Mouse (Mus musculus): Measurements from ENCODE around the gene Slc10a7. TPM values are rescaled to one million over a fixed set of nuclear protein-coding genes. Genes with fewer than 3 reads are reported as not detected.

The Slc10a7 gene
- polyA plus RNA-seq, 2 experiments, result 3.3 to 4.4 TPM

- no peak for ATAC-seq (ENCODE audit: insufficient read depth)
- DNase-seq (ENCODE audit: low read depth in 3 of 3, low spot score in 3 of 3), result peak in 2 of 3 experiments; percentile 7 to 17
- peaks cover 3% of the 10 kb centered on the region for H3K36me3 ChIP-seq (replicated peaks; ENCODE audit: control insufficient read depth, insufficient read depth, low read depth)
- peak overlapping the region; percentile 88 for H3K9ac ChIP-seq (replicated peaks)
- under 1% methylated on average over 11 of the region's 11 CpGs for WGBS (ENCODE audit: insufficient replicate concordance)
- H3K27me3 ChIP-seq (ENCODE audit: control insufficient read depth, insufficient read depth, low read length), result no peaks in the 10 kb centered on the region
- peak overlapping the region; percentile 89 for H3K27ac ChIP-seq
- peak overlapping the region; percentile 94 to 98 for H3K4me3 ChIP-seq (ENCODE audit: insufficient read depth in 1 of 2, low read depth in 2 of 2, low read length in 2 of 2)
- H3K4me2 ChIP-seq (ENCODE audit: low read depth), result peak overlapping the region; percentile 84
- TF ChIP-seq CTCF (IDR thresholded peaks at IDR 0.05; ENCODE audit: low read depth) (no peak), EP300 (IDR thresholded peaks at IDR 0.05; ENCODE audit: low read depth) (no peak)
- no peaks in the 10 kb centered on the region for H3K9me3 ChIP-seq (ENCODE audit: control insufficient read depth, low read length)
- H3K4me1 ChIP-seq (replicated peaks; ENCODE audit: control insufficient read depth in 2 of 2, insufficient read depth in 2 of 2, low read length in 1 of 2), result peaks cover 7 to 9% of the 10 kb centered on the region in 2 experiments; a peak in 3 of 4 replicates
Measured at GRCm38 (mm10) chr8:78510094-78510493, 948 bp downstream of the Slc10a7 start.

- Histone ChIP-seq H3K4me3 (ENCODE audit: insufficient read depth in 1 of 2, low read depth in 2 of 2, low read length in 2 of 2) (no peak overlapping the region; a peak in 2 of 4 replicates), H3K9ac (replicated peaks) (no peak overlapping the region; the same call in 1 of the 2 replicates), H3K4me2 (ENCODE audit: low read depth) (no peak overlapping the region), H3K27ac (no peak overlapping the region), H3K27me3 (ENCODE audit: control insufficient read depth, insufficient read depth, low read length) (no peaks in the 10 kb centered on the region), H3K9me3 (ENCODE audit: control insufficient read depth, low read length) (no peaks in the 10 kb centered on the region), H3K4me1 (replicated peaks; ENCODE audit: control insufficient read depth in 2 of 2, insufficient read depth in 2 of 2, low read length in 1 of 2) (peaks cover 7 to 9% of the 10 kb centered on the region in 2 experiments; a peak in 3 of 4 replicates), H3K36me3 (replicated peaks; ENCODE audit: control insufficient read depth, insufficient read depth, low read depth) (peaks cover 6% of the 10 kb centered on the region)
- 54% methylated on average over 3 of the region's 3 CpGs for WGBS (ENCODE audit: insufficient replicate concordance)
- ATAC-seq (ENCODE audit: insufficient read depth) (no peak), DNase-seq (ENCODE audit: low read depth in 3 of 3, low spot score in 3 of 3) (no peak)
- TF ChIP-seq EP300 (IDR thresholded peaks at IDR 0.05; ENCODE audit: low read depth) (no peak), CTCF (IDR thresholded peaks at IDR 0.05; ENCODE audit: low read depth) (no peak)
Measured at GRCm38 (mm10) chr8:78510926-78511325, 1.8 kb downstream of the Slc10a7 start.

- Histone ChIP-seq H3K36me3 (replicated peaks; ENCODE audit: control insufficient read depth, insufficient read depth, low read depth) (peaks cover 7% of the 10 kb centered on the region), H3K4me3 (ENCODE audit: insufficient read depth in 1 of 2, low read depth in 2 of 2, low read length in 2 of 2) (no peak overlapping the region), H3K4me2 (ENCODE audit: low read depth) (no peak overlapping the region), H3K4me1 (replicated peaks; ENCODE audit: control insufficient read depth in 2 of 2, insufficient read depth in 2 of 2, low read length in 1 of 2) (peaks cover 0 to 6% of the 10 kb centered on the region in 2 experiments; a peak in 2 of 4 replicates), H3K27me3 (ENCODE audit: control insufficient read depth, insufficient read depth, low read length) (no peaks in the 10 kb centered on the region), H3K9ac (replicated peaks) (no peak overlapping the region), H3K27ac (no peak overlapping the region), H3K9me3 (ENCODE audit: control insufficient read depth, low read length) (no peaks in the 10 kb centered on the region)
- TF ChIP-seq CTCF (IDR thresholded peaks at IDR 0.05; ENCODE audit: low read depth) (no peak), EP300 (IDR thresholded peaks at IDR 0.05; ENCODE audit: low read depth) (no peak)
- 79% methylated on average over 4 of the region's 4 CpGs for WGBS (ENCODE audit: insufficient replicate concordance)
- DNase-seq (ENCODE audit: low read depth in 3 of 3, low spot score in 3 of 3), result no peak
- no peak for ATAC-seq (ENCODE audit: insufficient read depth)
Measured at GRCm38 (mm10) chr8:78513106-78513505, 4.0 kb downstream of the Slc10a7 start.

GRCm38 (mm10) chr8:78514706-78515105 lies 5.6 kb downstream of the Slc10a7 start:
- Histone ChIP-seq H3K27ac (no peak overlapping the region), H3K4me3 (ENCODE audit: insufficient read depth in 1 of 2, low read depth in 2 of 2, low read length in 2 of 2) (no peak overlapping the region), H3K4me2 (ENCODE audit: low read depth) (no peak overlapping the region), H3K9me3 (ENCODE audit: control insufficient read depth, low read length) (no peaks in the 10 kb centered on the region), H3K27me3 (ENCODE audit: control insufficient read depth, insufficient read depth, low read length) (no peaks in the 10 kb centered on the region), H3K36me3 (replicated peaks; ENCODE audit: control insufficient read depth, insufficient read depth, low read depth) (peaks cover 7% of the 10 kb centered on the region), H3K9ac (replicated peaks) (no peak overlapping the region), H3K4me1 (replicated peaks; ENCODE audit: control insufficient read depth in 2 of 2, insufficient read depth in 2 of 2, low read length in 1 of 2) (peaks cover 0 to 6% of the 10 kb centered on the region in 2 experiments; a peak in 2 of 4 replicates)
- WGBS (ENCODE audit: insufficient replicate concordance), result 77% methylated on average over 1 of the region's 1 CpGs
- TF ChIP-seq EP300 (IDR thresholded peaks at IDR 0.05; ENCODE audit: low read depth), result no peak
- TF ChIP-seq CTCF (IDR thresholded peaks at IDR 0.05; ENCODE audit: low read depth), result no peak
- DNase-seq (ENCODE audit: low read depth in 3 of 3, low spot score in 3 of 3), result no peak
- no peak for ATAC-seq (ENCODE audit: insufficient read depth)

GRCm38 (mm10) chr8:78515132-78515531 lies 6.0 kb downstream of the Slc10a7 start:
- no peaks in the 10 kb centered on the region for H3K9me3 ChIP-seq (ENCODE audit: control insufficient read depth, low read length)
- H3K4me2 ChIP-seq (ENCODE audit: low read depth), result no peak overlapping the region
- H3K27me3 ChIP-seq (ENCODE audit: control insufficient read depth, insufficient read depth, low read length), result no peaks in the 10 kb centered on the region
- DNase-seq (ENCODE audit: low read depth in 3 of 3, low spot score in 3 of 3), result no peak
- H3K9ac ChIP-seq (replicated peaks), result no peak overlapping the region
- no peak overlapping the region for H3K4me3 ChIP-seq (ENCODE audit: insufficient read depth in 1 of 2, low read depth in 2 of 2, low read length in 2 of 2)
- H3K36me3 ChIP-seq (replicated peaks; ENCODE audit: control insufficient read depth, insufficient read depth, low read depth), result peaks cover 7% of the 10 kb centered on the region
- H3K27ac ChIP-seq, result no peak overlapping the region
- no peak for ATAC-seq (ENCODE audit: insufficient read depth)
- TF ChIP-seq EP300 (IDR thresholded peaks at IDR 0.05; ENCODE audit: low read depth), result no peak
- TF ChIP-seq CTCF (IDR thresholded peaks at IDR 0.05; ENCODE audit: low read depth), result no peak
- H3K4me1 ChIP-seq (replicated peaks; ENCODE audit: control insufficient read depth in 2 of 2, insufficient read depth in 2 of 2, low read length in 1 of 2), result peaks cover 0 to 6% of the 10 kb centered on the region in 2 experiments; a peak in 2 of 4 replicates
- WGBS (ENCODE audit: insufficient replicate concordance), result 75% methylated on average over 3 of the region's 3 CpGs

All from liver, embryonic 14.5 days (tissue).